Mouse (Mus musculus): Measurements from ENCODE around the gene Zp2.
A peak's percentile ranks its signal among the peaks of the same experiment; 100 is the strongest.

Gene Zp2

GRCm38 (mm10) chr7:120145191-120145590 is at the start of gene Zp2:
Zp2 (minus strand) TSS chr7:120145291.
- no peak for DNase-seq (ENCODE audit: inconsistent age in 2 of 2, low spot score in 1 of 2)

GRCm38 (mm10) chr7:120192816-120193215 is 47.7 kb upstream of the Zp2 start:
- peak in 1 of 2 experiments; percentile 69 for DNase-seq (ENCODE audit: inconsistent age in 2 of 2, low spot score in 1 of 2)

- DNase-seq (ENCODE audit: inconsistent age in 2 of 2, low spot score in 1 of 2), result peak; percentile 71 to 74
Observed at GRCm38 (mm10) chr7:120192207-120192606, 47.1 kb upstream of the Zp2 start.

- no peak for DNase-seq (ENCODE audit: inconsistent age in 2 of 2, low spot score in 1 of 2)
Observed at GRCm38 (mm10) chr7:120190150-120190665, 45.1 kb upstream of the Zp2 start.

GRCm38 (mm10) chr7:120189369-120190149 is 44.5 kb upstream of the Zp2 start:
- DNase-seq (ENCODE audit: inconsistent age in 2 of 2, low spot score in 1 of 2), result no peak

- DNase-seq (ENCODE audit: inconsistent age in 2 of 2, low spot score in 1 of 2), result no peak
Observed at GRCm38 (mm10) chr7:120188946-120189345, 43.9 kb upstream of the Zp2 start.

- no peak for DNase-seq (ENCODE audit: inconsistent age in 2 of 2, low spot score in 1 of 2)
Observed at GRCm38 (mm10) chr7:120182891-120183290, 37.8 kb upstream of the Zp2 start.

GRCm38 (mm10) chr7:120181401-120182230 is 36.5 kb upstream of the Zp2 start:
- DNase-seq (ENCODE audit: inconsistent age in 2 of 2, low spot score in 1 of 2), result no peak

- peak in 1 of 2 experiments; percentile 37 for DNase-seq (ENCODE audit: inconsistent age in 2 of 2, low spot score in 1 of 2)
Observed at GRCm38 (mm10) chr7:120180547-120180946, 35.5 kb upstream of the Zp2 start.

GRCm38 (mm10) chr7:120178935-120179334 is 33.8 kb upstream of the Zp2 start:
- DNase-seq (ENCODE audit: inconsistent age in 2 of 2, low spot score in 1 of 2), result no peak

- DNase-seq (ENCODE audit: inconsistent age in 2 of 2, low spot score in 1 of 2), result no peak
Observed at GRCm38 (mm10) chr7:120177611-120178010, 32.5 kb upstream of the Zp2 start.

GRCm38 (mm10) chr7:120174723-120175504 is 29.8 kb upstream of the Zp2 start:
- DNase-seq (ENCODE audit: inconsistent age in 2 of 2, low spot score in 1 of 2), result no peak

- DNase-seq (ENCODE audit: inconsistent age in 2 of 2, low spot score in 1 of 2), result no peak
Observed at GRCm38 (mm10) chr7:120173603-120174244, 28.6 kb upstream of the Zp2 start, which contains the start of gene Anks4b. Anks4b (plus strand) TSS chr7:120173858.

GRCm38 (mm10) chr7:120172188-120172700 is 27.2 kb upstream of the Zp2 start:
- DNase-seq (ENCODE audit: inconsistent age in 2 of 2, low spot score in 1 of 2), result no peak

GRCm38 (mm10) chr7:120163581-120164251 is 18.6 kb upstream of the Zp2 start:
- DNase-seq (ENCODE audit: inconsistent age in 2 of 2, low spot score in 1 of 2), result no peak

- DNase-seq (ENCODE audit: inconsistent age in 2 of 2, low spot score in 1 of 2), result no peak
Observed at GRCm38 (mm10) chr7:120158121-120158613, 13.1 kb upstream of the Zp2 start.

GRCm38 (mm10) chr7:120157575-120158061 is 12.5 kb upstream of the Zp2 start:
- DNase-seq (ENCODE audit: inconsistent age in 2 of 2, low spot score in 1 of 2), result no peak

GRCm38 (mm10) chr7:120156841-120157409 is 11.8 kb upstream of the Zp2 start:
- DNase-seq (ENCODE audit: inconsistent age in 2 of 2, low spot score in 1 of 2), result no peak

GRCm38 (mm10) chr7:120150898-120151297 is 5.8 kb upstream of the Zp2 start:
- DNase-seq (ENCODE audit: inconsistent age in 2 of 2, low spot score in 1 of 2), result no peak
